Mouse (Mus musculus) adrenal gland, adult 18-20 months (tissue): Measurements from ENCODE around the gene Dnm3. TPM values are rescaled to one million over a fixed set of nuclear protein-coding genes. Genes with fewer than 3 reads are reported as not detected.

Experiments used
- DNase-seq, 2 experiments: peaks; one replicate each; pipeline ENCODE4 v3.0.0; 2021 to 2022; ENCODE audit warnings: low spot score in 2 of 2
- total RNA-seq, 2 experiments: library from RNA; stranded (reverse); gene quantifications; 1 replicate in 1 of 2; 2 replicates in 1 of 2; pipeline ENCODE4 v1.2.3; 2021

Gene Dnm3
- total RNA-seq, 2 experiments from 2014 or later, result 8.6 to 15.4 TPM

DNA sequence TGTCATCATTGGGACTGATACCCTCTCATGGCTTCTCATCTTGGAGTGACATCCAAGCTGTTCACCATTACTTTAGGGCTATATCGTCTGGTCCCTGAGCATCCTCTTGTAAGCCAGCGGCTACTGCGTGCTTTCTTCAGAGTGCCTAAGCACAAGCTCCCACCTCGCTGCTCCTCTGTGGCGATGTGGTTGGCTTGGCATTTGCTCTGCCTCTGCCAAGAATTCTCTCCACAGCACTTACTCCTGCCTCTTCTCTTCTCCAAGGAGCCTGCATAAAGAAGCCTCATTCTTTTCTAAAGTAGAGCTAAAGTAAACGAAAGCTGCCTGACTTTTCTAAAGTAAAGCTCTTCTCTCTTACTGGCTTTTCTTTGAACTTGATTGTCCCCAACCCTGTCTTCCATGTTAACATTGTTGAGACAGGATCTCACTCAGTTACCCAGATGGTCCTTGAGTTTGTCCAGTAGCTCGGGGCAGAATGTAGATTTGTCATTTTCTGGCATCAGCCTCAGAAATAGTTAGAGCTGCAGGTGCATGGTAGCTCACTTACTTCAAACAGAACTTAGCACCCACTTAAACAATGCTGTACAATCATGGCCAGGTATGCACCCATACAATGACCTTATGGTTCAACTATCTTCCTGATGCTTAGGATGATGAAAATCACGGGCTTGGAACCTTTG is 396.0 kb downstream of the Dnm3 start:
- DNase-seq, result no peak

DNA sequence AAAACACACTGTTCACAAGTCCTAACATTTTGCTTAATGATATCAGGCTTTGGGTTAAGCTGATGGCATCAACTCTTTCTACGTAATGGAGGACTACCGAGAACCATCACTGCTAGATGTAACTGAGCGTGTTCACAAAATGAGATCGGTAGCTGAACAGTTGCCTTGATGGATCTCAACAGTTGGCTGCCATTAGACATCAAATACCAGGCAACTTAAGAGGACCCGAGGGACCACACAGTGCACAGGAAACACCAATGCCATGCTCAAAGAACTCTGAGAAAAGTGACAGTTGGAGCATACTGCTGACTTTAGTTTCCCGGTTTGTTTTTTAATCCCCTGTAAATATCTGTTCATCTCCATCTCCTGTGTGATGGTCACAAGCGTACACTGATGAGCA is 397.8 kb downstream of the Dnm3 start:
- no peak for DNase-seq

DNA sequence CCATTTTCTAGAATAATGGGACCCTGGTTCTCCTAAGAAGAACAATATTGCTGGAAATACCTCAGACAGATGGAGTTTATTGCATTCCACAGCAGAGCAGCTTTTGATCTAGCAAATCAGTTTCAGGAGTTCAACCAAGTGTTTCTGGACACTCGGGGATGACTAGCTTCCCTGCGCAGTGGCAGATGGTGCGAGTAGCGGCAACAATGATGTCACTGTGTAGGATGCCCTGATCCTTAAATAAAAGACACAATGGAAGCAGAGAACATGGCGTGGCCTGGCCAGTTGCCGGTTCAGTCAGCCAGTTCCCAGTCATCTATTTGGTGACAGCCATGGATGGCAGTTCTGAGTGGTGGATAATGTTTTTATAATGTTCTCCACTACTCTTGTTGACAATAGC is 400.4 kb downstream of the Dnm3 start:
- no peak for DNase-seq

DNA sequence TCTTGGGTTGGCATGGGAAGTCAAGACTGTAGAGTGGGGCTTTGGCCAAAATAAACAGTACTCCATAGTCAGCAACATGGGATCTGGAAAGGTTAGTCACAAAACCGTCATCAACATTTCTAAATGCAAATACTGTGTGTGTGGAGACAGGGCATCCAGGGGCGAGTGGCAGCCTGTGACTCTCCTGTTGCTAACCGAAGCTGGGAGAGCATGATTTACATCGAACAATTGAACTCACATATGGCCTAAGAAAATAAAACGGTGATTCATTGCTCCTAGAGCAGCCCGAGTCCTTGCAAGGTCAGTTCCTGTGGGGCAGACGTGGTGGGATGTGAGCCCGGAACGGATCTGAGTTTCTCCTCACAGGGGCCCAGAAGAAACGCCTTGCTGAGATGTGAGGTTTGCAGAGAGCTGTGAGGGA is 401.2 kb downstream of the Dnm3 start:
- no peak for DNase-seq

DNA sequence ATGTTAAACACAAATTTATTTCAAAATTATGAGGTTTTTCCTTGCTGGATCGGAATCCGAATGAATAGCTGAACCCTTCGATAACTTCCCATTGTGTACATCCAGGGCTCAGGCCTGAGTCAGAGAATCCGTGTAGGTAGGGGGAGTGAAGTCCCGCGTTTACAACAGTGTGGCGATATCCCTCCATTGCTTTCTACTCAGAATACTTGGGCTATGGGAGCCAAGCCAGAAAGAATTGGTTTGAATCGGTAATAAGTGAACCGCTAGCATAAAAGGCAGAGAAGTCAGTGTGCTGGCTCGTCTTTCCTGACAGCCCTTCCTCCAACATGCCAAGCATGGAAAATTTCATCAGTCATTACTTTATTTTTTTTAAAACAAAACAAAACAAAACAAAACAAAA is 402.0 kb downstream of the Dnm3 start:
- no peak for DNase-seq

DNA sequence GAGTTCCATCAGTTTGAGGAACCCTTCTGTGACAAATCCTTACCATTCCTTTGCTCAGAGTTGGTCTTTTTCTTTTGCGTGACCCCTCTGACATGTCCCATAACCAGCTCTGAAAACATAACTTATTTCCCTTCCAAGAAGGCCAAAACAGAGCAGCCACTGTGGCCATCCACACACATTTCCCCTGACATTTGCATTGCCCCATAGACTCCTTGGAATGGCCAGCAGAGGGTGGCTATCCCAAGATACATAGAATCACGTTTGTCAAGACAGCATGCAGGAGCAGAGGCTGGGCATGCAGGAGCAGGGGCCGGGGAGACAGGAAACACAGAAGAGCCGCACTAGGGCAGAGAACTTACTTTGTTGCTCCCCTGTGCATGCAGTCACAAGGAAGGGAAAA is 402.4 kb downstream of the Dnm3 start:
- DNase-seq, result no peak

DNA sequence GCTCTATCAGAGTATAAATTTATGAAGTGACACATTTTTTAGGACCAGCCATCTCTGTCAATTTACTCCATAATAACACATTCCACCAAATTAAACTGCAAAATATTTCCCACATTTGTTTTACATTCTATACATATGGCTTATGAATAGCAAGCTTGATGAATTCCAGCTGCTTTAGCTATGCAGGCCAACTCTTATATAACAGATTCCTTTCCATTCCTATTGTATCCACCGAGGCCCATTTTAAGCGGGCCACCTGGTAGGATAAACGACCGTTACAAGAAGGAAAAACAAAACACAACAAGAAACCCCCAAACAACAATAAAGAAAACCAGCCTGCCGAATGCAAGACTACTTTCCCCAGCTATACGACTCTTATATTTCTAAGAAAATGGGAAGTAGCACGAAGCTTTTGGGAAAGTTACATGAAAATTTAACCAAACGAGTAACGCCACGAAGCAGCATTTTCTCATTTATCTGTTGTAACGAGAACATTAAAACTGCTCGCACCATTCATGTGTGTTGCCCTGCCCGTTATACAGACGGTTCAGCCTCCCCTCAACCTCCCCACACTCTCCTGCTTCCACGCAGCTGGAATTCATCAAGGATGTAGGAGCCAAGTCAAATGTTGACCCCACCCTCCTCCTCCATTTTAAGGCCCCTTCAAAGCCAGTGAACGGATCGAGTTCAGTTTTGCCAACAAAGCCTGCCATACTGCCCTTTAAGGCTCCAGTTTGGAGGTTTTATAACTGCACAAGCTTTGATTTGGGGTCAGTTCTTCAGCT is 403.0 kb downstream of the Dnm3 start:
- DNase-seq, result no peak

DNA sequence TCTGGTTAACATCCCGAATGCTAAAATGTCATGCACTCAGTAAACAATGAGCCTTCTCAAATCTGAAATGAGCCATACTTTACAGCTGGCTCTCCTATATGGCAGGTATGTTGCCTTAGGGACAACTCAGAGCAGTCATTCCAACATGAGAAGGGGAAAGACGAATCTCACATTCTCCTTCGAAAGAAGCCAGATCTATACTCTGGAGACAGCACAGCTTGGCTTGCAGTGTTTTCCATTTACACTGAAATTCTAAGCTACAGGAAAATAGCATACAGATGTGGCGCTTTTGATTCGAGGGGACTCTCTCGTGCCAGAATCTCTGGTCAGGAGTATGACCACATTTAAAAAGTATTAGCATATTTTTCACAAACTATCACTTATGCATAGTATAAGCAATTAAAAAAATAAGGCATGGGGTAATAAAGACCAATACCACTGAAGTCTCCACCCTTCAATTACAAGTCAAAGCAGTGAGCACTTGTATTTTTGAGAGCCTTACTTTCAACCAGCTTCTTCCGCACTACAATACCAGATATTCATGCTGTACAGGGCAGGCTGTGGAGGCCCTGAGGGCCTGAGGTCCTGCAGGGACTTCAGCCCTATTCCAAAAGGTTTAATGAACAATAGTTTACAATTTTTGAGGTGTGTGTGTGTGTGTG is 404.8 kb downstream of the Dnm3 start:
- no peak for DNase-seq

DNA sequence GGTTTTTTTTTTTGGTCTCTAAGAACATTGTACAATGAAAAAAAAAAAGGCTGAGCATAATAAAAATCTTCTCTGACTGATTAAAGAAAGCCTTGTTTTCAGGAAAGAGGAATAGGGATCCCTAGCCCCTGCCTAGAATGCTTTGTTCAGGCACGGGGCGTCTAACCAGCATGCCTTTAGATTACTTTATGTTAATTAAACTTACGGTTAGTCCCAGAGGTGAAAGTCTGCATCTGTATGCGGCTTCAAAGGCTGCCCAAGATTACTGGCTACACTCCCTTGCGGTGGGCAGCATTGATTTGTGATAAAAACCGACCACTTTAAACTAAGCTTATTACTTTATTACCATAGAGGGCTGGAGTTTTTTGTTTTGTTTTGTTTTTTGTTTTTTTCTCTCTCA is 424.2 kb downstream of the Dnm3 start:
- no peak for DNase-seq

DNA sequence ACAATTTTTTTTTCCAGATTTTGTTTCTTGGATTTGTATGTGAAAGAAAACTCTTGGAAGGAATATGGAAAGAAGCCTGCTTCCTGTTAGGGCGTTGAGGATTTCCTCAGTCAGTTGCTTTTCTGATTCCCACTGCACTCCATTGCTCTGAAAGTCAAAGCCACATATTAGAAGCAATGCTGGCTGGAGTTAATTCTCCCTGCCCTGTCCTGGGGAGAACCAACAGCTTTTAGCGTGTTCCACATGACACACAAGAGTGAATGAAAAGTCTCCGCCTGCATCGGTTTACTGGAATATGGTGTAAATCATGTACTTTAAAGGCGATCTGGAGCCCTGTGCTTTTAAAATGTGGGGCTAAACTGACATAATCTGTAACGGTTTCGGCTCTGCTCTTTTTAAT is 424.6 kb downstream of the Dnm3 start:
- no peak for DNase-seq

DNA sequence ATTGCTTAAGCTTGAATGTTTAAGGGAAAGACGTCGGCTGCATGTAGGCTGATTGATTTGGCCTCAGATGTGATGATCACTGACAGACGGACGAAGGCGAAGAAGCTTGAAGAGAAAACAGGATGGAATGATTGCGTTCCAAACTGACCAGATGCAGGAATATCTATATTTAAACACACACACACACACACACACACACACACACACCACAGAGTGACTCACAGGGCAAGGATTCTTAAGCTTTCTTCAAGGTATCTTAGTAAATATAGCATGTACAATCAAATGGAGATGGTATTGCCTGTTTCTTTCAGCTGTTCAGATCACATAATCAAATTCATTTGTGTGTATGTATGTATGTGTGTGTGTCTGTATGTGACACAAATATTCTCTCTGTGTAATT is 425.1 kb downstream of the Dnm3 start:
- DNase-seq, result no peak

DNA sequence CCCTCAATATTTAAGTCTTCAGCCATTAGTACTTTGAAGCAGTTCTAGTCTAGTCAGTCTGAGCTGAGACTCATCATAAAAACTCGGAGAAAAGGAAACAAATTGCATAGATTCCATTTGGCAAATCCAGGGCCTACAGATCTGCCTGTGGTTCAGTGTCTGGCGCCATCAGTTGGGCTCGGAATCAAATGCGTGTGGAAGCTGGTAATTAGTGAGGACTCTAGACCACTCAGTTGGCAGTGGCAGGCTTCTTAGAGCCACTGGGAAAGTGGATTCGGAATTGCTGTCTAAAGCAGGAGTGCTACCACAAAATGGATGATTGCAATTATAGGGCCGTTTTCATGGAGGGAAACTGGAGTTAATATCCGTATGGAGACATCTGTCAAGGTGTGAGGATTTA is 425.7 kb downstream of the Dnm3 start:
- no peak for DNase-seq

DNA sequence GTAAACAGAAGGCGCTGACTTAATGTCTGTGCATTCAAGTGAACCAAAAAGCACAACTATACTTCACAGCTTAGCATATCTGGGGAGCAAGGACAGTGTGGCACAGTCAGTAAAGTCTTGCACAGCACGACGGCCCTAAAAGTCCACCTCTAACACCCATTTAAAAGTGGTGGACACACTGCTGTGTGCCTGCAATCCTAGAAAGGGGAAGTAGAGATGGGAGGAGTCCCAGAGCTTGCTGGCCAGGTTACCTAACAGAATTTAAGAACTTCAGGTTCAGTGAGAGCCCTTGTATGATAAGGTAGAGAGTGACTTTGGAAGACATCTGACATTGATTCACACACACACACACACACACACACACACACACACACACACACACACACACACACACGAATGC is 426.1 kb downstream of the Dnm3 start:
- DNase-seq, result no peak

DNA sequence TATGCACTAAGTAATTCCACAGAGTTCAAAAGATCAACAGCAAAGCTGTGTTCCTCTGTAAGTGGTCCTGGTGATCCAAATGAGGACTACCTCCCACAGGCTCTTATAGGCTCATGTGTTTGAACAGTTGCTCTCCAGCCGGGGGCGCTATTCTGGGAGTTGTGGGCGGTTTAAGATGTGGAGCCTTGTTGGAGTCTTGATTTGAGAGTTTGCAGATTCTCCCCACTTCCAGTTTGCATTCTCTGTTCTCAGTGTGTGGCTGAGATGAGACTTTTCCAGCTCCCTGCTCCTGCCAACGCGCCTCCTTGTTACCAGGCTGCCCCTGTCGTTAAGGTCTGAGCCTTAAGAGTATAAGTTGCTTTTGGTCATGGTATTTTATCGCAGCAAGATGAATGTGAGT is 430.2 kb downstream of the Dnm3 start:
- no peak for DNase-seq

DNA sequence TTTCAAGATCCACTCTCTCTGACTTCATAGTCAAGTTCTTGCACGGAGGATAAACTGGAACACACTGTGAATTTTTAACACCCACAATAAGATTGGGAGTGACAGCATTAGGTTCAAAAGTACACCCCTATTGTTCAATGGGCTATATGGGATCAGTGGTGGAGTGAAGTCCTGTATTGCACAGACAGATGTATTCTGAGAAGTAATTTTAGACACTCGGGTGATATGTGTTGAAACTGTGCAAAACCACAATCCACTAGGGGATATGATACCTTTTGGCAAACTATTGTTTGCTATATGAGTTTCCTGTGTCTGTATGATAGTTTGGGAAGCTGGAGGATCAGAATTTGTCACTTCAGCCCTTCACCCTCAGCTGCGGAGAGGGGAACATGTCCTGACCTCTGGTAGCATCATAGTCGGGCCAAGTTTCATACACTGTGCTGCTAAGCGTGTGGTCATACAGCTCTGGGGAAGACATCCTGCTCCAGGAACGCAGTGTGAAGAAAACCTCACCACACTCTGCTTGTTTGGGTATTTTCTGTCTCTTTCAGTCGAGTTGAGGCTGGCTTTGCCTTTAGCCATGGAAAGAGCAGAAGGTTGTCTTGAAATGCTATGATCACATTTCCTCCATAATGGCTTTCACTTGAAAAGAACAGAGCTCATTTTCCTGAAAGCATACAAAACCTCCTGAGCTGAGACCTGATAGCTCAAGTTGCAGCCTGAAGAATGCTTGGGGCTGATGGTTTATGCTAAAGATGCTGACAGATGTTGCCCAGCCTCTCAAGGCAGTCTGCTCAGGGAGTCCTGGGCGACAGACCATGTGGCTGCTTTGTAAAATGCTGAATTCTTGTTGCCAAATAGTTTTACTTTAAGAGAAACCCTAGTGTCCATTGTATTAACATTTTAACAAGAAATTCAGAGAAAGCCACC is 433.8 kb downstream of the Dnm3 start:
- no peak for DNase-seq

DNA sequence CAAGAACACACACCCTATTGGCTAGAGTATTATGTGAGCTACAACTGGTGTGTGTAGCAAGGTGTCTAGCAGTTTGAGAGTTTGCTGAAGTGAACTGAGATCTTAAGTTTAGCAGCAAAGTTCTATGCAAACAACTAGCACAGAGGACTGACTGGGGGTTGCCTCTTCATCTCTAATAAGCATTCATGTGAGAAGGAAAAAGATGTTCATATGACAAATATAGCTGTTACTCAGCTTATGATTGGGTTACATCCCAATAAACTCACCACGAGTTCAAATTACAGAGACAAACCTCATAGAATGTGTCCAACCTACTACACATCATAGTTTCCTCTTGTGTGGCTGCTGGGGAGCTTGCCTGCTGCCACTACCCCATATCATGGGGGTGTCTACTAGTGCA is 434.6 kb downstream of the Dnm3 start:
- DNase-seq, result no peak

DNA sequence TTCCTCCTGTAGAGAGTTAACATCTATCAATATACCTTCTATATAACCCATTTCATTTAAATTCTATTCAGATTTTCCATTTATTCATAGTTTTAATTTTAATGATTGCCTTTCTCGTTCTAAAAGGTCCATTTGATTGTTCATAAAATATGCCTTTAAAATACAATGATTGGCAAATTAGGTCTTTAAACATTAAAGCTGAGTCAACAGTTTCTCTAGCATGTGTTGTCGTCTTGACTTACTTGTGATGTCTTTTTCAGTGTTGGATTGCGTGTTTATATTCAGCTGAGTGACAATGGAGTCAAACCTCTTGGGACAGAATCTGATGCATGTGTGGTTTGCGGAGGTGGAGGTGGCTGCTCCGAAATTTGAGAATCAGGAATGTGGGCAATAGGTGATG is 435.4 kb downstream of the Dnm3 start:
- DNase-seq, result no peak

DNA sequence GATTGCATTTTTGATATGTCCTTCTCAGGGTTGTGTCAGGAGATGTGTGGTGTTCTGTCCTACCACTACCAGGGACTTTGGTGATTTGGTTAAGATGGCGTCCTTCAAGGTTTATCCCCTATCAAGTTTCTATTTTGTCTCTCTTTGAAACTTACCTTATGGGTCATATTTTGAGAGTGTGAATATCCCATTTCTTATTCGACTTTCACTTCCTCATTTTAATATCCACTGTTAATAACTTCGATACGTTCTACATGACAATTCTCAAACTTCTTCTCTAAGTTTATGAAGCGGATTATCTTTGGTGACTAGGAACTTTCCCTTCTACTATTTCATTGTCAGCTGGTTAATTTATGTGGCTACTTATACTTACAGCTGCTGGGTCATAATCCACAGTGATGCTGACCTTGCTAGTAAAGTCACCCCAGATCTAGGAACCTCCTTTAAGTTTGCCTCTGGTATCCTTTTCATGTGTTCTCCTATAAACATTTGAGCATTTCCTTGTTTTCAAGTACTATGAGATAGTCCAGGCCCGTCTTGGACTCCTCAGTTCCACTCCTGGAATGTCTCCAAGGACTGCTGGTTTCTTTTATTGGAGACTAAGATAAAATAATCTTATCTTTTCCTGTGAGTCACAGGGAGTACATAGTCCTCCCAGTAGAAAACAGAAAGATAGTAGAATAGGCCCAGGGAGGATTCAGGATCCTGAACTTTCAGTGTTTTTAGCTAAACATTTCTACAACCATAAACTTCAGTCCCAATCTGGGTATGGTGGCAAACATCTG is 437.2 kb downstream of the Dnm3 start:
- peak in 1 of 2 experiments; percentile 2 for DNase-seq

DNA sequence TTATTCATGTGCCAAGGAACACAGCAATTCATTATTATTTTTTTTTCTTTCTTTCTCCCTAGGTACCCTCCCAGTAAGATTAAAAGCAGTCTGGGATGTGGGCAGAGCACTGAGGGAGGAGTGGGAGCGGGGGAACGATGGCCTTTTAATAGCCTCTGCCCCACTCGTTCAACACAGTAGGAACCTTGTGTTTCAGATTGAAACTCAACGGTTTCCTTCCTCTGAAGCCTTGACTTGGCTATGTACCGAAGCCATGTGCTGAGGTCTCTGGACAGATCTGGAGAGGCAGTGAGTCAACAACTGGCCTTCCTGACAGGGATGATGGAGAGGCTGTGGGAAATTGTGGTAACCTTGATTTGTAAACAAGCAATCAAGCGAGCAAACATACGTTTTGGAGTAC is 438.0 kb downstream of the Dnm3 start:
- peak in 1 of 2 experiments; percentile 21 for DNase-seq

DNA sequence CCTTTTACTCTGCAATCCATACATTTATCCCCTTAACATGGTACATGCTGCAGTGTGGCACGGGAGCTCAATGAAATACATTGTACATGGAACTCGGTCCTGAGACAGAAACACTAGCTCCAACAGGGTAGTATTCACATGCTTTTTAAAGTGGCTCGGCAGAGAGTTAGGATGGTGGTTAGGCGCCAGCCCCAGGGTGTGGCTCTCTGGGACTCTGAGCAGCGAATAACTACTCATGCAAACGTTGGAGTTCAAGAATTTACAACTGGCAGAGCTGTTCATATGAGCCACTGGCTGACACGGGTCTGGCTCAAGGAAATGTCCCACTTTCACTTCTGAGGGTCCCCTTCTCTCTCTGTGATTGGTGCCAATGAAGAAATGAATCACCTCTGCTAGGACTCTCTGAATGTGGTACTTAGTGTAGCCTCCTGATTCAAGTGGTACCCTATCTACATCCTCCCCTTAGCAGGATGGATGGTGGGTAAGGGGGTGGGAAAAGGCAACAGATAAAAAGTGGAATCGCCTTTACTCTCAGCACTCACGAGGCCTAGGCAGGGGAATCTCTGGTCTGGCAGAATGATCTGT is 438.7 kb downstream of the Dnm3 start:
- DNase-seq, result no peak
